Mouse (Mus musculus) left cerebral cortex, adult 8-10 months (tissue): Measurements from ENCODE around the gene Nadk. TPM values are rescaled to one million over a fixed set of nuclear protein-coding genes. Genes with fewer than 3 reads are reported as not detected.

ENCODE experiments used
- DNase-seq, 2 experiments: peaks; one replicate each; pipeline ENCODE4 v3.0.0; 2022; ENCODE audit warnings: low spot score in 2 of 2
- total RNA-seq, 4 experiments: library from RNA; stranded (reverse); gene quantifications; 2 replicates each; pipeline ENCODE4 v1.2.4; 2022

The Nadk gene
- total RNA-seq, 4 experiments from 2014 or later: 43.2 to 55.5 (median 52.6) TPM

DNA sequence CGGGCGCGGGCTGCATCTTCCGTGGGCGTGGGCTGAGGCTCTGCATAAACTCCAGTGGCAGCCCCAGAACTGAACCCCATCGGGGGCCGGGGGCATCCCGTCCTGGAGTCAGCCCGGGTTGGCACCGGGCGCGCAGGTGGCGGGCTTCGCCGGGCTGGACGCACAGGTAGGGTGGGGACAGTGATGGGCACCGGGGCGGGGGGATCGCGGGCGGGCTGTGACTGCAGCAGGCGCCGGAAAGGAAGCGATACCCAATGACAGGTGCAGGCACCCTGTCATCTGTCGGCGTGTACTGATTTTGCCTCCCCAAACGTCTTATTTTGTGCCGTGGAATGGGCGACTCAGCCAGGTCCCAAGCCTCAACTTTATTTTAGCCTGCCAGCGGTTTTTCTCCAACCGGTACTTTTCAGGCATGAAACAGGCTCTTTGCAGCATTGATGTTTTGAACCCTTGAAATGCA, 39.8 kb downstream of the Nadk start:
- DNase-seq: no peak

DNA sequence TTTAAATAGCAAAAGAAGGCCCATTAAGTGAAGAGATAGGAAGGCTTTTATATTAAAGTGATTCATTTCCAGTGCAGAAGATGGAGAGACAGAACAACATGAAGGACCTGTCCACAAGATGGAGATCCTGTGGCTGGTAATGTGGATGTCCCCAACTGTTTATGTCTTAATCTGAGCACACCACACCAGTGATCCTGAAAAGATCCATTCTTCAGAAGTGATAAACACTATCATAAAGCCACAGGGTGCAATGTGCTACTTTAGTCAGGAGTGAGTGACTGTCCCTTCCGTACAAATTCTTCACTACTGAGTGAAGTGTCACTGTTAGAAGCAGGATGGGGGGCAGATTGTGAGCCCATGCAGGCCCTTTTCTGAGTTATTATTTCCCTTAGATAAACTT, 40.6 kb downstream of the Nadk start:
- no peak for DNase-seq

DNA sequence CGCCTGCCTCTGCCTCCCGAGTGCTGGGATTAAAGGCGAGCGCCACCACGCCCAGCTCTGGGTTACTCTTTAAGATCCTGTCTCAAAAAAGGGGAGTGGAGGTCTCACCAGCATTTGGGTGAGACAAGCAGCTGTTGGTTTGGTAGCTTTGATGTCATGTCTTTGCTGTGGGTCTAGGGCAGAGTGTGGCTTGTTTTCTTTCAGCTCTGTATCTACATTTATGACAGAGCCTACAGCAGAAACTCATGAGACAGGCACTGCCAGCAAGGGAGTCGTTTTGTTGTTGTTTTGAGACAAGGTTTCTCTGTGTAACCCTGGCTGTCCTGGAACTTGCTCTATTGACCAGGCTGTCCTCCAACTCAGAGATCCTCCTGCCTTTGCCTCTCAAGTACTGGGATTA, 41.6 kb downstream of the Nadk start:
- no peak for DNase-seq

DNA sequence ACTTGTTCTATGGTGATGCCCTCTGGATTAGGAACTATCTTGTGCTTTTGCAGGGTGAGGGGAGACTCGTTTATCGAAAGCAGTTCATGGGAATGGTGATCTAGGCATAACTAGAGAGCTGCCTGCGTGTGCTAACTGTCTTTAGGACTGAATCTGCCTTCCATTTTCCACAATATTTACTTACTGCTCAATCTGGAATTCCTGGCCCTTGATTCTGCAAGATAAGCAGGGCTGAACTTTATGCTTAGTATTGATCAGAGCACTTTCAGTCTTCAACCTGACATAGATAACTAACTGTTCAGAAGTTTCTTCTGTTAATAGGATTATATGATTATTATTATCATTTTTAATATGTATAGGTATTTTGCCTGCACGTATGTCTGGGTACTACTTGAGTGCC, 43.0 kb downstream of the Nadk start:
- no peak for DNase-seq

DNA sequence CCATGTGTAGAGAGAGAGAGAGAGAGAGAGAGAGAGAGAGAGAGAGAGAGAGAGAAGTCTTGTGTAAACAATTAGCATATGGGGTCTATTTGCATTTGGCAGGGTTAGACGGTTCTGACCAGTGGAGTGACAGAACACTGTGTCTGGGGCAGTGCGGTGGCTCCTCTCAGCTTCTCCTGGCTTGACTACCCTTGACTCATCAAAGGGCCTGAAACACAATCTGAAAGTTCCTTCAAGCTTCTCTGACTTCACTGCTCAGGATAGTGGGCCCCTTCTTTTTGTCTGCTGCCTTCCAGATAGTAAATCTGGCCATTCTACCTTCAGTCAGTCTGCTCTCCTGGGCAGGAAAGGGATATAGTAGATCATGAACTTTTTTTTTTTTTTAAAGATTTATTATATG, 44.6 kb downstream of the Nadk start:
- no peak for DNase-seq

DNA sequence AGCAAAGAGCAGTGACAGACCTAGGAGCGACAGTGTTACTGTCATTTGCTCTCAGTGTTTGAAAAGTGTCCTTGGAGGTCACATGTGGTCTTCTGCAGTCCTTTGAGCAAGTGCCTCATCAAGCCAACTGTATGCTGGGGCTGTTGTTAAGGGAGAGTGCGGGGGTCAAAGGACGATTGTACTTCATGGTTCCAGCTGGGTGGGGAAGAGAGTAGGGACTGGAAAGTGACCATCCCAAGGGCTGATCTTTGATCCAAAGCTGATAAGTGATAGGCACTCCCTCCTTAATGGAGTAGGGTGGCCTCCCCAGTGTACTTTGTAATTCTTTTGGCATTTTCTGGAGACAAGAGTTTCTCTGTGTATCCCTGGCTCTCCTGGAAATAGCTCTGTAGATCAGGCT, 49.7 kb downstream of the Nadk start:
- no peak for DNase-seq

DNA sequence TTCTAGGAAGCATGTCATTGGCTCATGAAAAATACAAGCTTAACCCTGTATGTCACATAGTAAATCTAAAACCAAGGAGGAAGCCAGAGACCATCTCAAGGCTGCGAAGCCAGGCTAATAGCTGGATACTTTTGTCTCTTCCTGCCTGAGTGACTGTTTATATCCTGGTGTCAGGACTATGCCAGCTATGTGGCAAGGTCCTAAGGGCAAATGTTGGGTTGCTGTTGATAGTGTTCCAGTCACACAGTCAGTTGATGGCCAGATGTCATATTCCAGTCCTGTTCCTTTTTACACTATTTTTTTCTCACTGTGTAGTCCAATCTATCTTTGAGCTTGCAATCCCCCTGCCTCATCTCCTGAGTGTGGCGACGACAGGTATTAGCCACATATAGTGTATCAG, 51.1 kb downstream of the Nadk start:
- no peak for DNase-seq

DNA sequence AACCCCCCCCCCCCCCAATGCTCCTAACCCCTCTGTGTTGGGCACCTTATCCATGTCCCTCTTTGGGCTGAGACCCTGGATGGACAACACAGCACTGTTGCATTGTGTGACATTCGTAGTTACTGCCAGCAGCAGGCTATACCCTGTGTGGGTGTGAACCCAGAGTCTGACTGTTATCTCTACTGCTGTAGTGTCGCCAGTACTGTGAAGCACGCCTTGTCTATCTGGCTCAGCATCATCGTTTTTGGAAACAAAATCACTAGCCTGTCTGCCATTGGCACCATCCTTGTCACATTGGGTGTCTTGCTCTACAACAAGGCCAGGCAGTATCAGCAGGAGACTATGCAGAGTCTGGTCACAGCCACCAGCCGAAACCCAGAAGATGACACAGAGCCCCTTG, 56.1 kb downstream of the Nadk start:
- DNase-seq: no peak

DNA sequence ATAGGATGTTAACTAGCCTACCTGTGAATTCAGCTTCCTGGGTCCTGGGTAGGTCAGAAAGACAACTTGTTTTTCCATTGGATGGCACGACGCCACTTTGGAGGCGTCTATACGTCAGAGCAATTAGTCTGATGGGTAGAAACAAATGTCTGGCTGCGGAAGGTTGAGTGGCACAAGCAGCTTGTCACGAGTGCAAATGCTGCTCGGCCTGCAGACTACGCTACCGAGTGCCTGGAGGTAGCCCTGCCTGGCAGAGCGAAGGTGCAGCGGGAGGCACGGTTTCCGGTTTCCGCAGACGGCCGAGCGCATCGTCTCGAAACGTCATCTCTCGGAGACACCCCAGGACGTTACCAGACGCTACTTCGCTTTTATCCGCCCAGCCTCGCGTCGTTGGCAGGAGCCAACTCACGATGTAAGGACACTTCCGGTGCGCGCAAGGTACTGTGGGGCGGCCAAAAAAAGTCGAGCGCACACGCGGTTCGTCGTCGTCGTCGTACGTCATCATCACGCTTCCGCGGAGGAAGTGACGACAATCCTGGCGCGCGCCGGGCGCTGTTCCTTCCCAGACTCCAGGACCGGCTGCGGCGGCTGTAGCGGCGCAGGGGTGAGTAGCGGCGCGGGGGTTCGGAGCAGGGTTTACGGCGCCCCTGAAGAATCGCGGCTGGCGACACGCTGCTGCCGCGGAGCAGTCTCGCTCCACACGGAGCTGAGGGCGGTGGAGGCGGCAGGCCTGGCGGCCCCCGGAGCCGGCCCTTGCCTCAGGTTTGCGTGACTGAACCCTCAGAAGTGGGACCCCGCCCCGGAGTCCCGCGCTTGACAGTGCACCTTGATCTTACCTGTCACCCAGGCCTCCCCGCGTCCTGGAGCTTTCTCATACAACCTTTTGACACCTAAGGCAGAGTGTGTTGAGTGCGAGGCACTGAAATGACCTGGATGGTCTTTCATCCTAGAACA, 62.4 kb downstream of the Nadk start, which contains the start of gene Cdk11b:
Cdk11b (plus strand) TSS at position 517 of the 954 bp plus-strand sequence.
- peak; percentile 94 to 98 for DNase-seq

DNA sequence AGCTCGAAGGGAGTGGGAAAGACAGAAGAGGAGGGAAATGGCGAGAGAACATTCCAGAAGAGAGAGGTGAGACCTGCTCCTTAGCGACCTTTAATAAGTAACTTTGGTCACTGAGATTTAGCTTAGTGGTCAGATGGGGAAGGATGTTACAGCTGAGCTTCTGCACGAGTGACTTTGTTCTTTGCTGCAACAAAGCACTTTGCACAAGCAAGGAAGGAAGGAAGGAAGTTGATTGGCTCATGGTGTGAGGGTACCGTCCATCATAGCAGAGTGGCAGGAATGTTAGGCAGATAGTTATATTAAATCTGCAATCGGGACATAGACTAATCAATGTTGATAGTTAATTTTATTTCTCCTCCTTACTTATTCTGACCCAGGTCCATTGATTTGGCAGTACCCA, 68.1 kb downstream of the Nadk start:
- DNase-seq: no peak

DNA sequence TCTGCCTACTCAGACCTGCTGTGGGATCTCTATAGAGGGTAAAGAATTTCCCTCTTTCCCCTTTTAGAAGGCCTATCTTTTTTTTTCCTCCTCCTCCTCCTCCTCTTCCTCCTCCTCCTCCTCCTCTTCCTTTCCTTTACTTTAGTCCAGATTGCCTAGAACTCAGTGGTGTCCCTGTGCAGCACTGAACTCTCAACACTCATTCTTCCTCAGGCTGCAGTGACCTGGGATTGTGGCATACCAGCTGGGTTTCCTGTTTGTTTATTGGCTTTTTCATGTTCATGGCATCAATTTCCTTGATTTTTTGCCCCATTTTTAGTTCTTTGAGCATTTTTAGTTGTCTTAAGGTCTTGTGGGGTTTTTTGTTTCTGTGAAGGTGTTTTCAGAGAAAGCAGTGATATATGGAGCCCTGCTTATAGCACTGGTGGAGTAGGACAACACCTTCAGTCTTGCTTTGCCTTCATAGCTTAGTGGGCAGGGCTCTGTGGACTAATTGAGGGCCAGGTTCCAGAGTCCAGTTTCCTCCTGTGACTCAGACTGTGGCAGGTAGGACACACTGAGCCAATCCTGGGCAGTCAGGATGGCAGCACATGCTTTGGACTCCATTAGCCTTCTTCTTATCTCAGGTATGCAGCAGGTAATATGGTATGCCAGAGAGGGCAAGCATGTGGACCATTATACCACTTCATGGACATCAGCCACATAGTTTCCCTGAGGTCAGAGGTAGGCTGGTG, 73.8 kb downstream of the Nadk start:
- no peak for DNase-seq

Other genes starting within 250 kb of the Nadk start
- 100 to 1,000 TPM; 199 to 230 (median 214) TPM for gene Prkcz, start 201.0 kb upstream of the Nadk start, total RNA-seq
- 10 to 100 TPM; 75.3 to 88.7 (median 81.9) TPM for gene Gabrd, start 164.3 kb upstream of the Nadk start, total RNA-seq
- 10 to 100 TPM; 13.3 to 18.2 (median 15.7) TPM for gene Cfap74, start 153.2 kb upstream of the Nadk start, total RNA-seq
- 1 to 10 TPM in 3 of 4 experiments, under 1 TPM in 1; 0.41 to 2.0 (median 1.7) TPM for gene Tmem52, start 93.3 kb upstream of the Nadk start, total RNA-seq
- gene Gnb1, start 71.0 kb upstream of the Nadk start, total RNA-seq: 100 to 1,000 TPM; 790 to 898 (median 858) TPM
- 10 to 100 TPM; 42.9 to 50.6 (median 43.8) TPM for gene Slc35e2, start 39.0 kb downstream of the Nadk start, total RNA-seq
- 10 to 100 TPM; 40.1 to 55.0 (median 47.1) TPM for gene Cdk11b, start 62.5 kb downstream of the Nadk start, total RNA-seq
- not detected for gene Gm10563, start 83.0 kb downstream of the Nadk start, total RNA-seq
- gene Mmp23, start 91.0 kb downstream of the Nadk start, total RNA-seq: 1 to 10 TPM in 3 of 4 experiments, under 1 TPM in 1; 0.99 to 2.8 (median 2.1) TPM
- 100 to 1,000 TPM; 108 to 124 (median 117) TPM for gene Mib2, start 106.8 kb downstream of the Nadk start, total RNA-seq
- gene Fndc10, start 132.0 kb downstream of the Nadk start, total RNA-seq: 10 to 100 TPM; 31.6 to 37.7 (median 34.7) TPM
- gene Ssu72, start 142.4 kb downstream of the Nadk start, total RNA-seq: 100 to 1,000 TPM in 2 of 4 experiments, 10 to 100 TPM in 2; 91.0 to 111 (median 98.8) TPM
- gene Tmem240, start 172.4 kb downstream of the Nadk start, total RNA-seq: 10 to 100 TPM; 43.9 to 53.3 (median 48.9) TPM
- gene Atad3a, start 198.7 kb downstream of the Nadk start, total RNA-seq: 10 to 100 TPM; 41.3 to 55.7 (median 51.1) TPM
- gene Vwa1, start 212.3 kb downstream of the Nadk start, total RNA-seq: 10 to 100 TPM; 14.0 to 14.9 (median 14.4) TPM
- gene Tmem88b, start 223.5 kb downstream of the Nadk start, total RNA-seq: 10 to 100 TPM; 35.4 to 43.6 (median 36.6) TPM
- gene Ankrd65, start 228.1 kb downstream of the Nadk start, total RNA-seq: under 1 TPM in 1 of 4 experiments, not detected in 3; 0.35 TPM
- 10 to 100 TPM; 75.3 to 87.1 (median 84.7) TPM for gene Mrpl20, start 240.5 kb downstream of the Nadk start, total RNA-seq